Mouse (Mus musculus) embryo, embryonic 10 days (tissue): ENCODE data around the gene Acadl.

Experiments used
- DNase-seq: peaks from one replicate; pipeline ENCODE4 v3.0.0-alpha.2; 2015; ENCODE audit warnings: low spot score

Gene Acadl

DNA sequence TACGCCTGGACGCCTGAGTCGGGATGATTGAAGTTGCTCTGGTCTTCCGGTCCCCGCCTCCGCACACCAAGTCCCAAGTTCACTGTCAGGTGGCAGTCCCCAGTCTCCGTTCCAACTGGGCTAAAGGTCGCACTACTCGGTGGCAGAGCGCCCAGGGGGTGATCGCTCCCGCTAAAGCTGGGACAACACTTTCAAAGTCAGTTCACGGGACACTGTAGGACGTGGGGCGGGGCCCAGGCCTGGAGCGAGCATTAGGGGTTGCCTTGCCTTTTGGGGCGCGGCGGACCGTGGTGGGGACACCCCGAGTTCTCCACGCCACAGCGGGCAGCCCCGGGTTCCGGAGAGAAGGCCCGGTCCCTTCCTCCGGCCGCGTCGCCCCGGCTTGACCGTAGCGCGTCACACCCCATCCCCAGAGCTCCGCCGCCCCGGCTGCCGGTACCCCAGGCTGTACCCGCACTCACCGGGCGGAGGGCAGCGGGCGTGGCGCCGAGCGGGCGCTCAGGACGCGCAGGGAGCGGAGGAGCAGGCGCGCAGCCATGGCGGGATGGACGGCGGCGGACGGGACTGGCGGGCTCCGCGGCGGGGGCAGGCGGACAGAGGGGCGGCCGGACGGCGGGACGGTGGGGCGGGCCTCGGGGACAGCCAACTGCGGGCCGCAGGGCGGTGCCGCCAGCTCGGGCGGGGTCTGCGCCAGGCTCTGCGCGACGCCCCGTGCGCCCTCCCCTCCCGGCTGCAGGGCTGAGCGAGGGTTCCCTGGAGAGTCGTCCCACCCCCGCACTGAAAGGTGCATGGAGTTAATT lies at the start of gene Acadl:
Gene Acadl (minus strand): TSS at position 566 of the 800 bp plus-strand sequence.
- DNase-seq: peak; percentile 74

DNA sequence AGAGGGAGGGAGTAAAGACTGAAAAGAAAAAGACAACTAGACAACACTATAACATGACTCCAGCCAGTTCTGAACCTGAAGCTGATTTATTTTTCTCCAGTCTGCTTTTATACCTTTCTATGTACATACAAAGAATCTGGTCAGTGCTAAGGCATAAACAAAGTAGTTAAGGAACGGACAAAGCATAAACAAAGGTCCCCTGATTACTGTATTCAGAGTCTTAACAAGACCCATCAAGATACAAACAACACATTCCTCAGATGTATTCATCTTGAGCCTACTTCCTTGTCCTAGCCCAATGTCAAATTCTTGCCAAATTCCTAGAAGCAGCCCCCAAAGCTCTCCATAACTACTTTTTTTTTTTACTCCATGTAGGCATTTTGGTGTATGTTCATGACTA lies 49.2 kb upstream of the Acadl start:
- DNase-seq: no peak

DNA sequence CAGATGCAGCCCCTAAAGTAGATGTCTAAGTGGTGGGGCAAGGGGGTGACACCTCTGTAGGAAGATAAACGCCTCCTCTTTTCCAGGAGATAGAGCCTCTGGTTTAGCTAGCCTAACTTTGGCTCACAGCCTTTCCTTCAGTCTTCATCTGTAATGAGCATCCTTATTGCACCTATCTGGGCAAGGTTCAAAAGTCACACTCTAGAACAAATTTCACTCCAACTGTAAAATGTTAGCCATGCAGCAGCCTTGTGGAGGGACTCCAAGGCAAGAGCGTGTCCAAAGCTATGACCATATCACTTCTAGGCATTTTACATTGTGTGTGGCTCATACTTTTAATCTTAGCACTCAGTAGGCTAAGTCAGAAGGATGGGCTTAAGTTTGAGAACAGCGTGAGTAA lies 39.5 kb upstream of the Acadl start:
- DNase-seq: no peak

DNA sequence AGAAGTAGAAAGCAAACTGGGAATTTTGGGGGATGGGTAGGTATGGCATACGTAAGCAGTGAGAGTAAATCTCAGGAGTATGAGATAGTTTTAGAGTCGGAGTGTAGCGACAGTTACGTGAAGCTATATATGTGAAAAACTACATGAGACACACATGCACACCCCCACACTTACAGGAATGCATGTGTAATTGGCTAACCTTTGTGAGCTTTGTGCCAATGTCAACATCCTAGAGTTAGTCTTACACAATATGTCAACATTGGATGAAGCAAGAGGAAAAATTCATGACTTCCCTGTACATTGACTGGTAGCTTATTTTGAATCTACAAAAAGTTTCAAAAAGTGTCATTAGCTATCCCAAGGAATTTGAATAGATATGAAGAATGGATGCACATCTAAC lies 37.9 kb upstream of the Acadl start:
- no peak for DNase-seq

DNA sequence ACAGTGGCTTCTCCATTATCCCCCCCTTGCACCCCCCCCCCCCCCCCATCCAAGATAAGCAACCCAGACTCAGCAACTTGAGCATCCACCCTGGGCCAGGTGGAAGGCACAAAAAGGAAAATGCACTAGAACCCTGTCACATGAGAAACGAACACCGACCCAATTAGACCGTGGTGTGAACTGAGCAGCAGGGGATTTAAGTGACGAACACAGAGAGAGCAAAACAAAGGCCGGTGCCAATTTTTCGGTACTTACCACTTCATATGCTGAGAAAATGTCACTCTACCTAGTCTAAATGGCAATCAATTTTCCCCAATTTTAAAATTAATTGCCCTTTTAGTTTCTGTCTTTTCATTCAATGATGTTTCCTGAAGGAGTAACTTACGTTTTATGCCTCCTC lies 35.2 kb upstream of the Acadl start:
- DNase-seq: no peak

DNA sequence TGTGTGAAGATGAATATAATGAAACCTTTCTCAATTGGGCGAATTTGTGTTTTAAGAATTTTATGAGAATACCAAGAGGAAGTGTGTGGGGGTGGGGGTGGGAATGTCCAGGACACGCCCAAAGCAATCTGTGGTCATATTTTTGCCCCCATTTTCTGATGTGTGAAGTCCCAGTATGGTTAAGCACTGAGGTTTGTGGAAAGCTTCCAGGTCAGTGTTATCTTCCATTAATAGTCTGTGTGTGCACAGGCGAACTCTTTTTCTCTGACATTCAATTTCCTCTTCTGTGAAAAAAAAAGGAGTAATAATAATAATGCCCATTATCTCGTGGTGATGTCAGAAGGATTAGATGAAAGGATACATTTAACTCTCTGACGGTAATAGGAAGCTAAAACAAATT lies 33.5 kb upstream of the Acadl start:
- DNase-seq: no peak

DNA sequence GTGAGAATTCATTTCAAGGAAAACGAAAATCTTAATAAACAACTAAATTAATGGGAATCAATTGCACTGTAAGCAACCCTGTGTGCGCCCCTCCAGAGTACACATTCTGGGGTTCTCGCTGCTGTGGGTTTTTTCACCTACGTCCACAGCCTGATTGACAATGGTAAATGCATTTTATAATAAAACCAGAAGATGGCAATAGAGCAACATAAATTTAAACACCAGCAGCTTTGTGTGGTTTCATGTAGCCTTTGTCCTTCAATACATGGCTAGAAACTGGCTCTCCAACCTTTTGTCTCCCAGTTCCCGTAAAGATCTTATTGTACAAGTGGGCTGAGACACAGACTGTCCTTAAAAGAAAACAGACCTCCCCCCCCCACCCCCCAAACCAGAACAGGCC lies 33.0 kb upstream of the Acadl start:
- peak; percentile 21 for DNase-seq

DNA sequence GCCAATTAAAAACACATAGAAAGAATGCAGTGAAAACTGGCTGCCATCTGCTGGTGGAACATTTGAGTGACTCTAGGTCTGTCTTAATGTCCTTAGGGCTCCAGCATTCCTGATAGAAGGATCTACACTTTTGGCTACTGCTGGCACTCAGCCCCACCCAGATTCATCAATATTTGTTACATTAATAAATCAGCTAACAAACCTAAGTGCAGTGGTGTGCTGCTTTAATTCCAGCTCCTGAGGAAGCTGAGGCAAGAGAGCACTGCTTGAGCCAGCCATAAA lies 32.7 kb upstream of the Acadl start:
- peak; percentile 67 for DNase-seq

DNA sequence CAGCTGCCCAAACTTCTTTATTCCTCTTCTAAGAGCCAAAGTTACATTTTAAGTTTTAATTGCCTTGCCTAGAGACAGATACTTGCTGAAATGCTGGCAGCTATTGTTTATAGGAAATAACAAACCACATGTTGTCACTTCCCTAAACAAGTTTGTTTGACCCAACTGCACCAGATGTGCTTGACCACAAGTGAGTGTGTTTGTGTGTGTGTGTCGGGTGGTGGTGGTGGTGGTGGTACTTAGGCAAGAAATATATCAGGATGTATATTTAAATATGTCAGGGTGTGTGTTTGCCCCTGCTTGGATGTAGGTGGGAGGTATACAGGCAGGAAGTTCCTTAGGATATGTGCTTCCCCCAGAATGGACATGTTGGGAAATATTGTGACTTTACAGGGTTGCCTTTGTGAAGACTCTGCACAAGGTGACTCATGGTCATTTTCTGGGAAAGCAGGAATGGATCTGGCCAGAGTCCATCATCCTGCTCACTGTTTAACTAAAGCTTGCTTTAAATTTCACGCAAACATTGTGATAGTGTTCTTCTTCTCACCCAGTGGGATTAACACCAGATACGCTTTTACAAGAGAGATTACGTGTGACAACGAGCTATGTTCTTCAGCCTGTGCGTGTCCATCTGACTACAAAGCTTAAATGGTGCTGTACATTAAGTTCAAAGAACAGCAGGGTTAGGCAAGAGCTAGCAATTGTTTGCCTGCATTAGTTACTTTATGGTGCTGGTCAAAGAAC lies 32.2 kb upstream of the Acadl start:
- DNase-seq: no peak

DNA sequence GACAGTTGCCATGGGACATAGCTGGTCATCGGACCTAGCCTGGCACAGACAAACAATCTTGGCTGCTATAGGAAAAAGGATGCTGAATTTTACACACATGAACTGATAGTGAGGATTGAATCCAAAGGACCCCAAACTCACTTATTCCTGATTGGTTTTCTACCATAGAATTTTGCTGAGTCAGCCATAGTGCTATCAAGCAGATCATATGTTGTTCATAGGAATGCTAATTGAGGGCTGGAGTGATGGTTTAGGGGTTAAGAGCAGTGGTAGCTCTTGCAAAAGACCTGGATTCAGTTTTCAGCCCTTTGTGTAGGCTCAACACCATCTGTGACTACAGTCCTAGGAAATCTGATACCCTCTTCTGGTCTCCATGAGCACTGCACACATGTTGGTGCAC lies 24.1 kb upstream of the Acadl start:
- DNase-seq: no peak

DNA sequence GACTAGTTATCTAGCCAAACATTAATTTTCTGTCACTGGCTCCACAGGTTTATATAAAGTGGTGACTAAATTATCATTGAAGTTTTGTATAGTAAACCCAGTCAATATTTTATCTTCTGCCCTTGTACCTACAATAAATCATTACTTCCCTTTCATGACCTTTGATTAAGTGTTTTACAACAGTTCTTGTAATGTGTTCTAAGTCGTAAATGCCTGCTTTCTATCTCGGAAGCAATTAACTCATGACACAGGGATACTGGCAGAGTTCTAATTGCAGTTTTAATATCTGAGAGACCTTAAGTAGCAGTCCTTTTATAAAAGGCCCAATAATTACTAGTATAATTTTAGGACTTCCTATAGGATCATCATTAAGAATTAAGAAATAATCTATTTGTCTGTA lies 17.1 kb upstream of the Acadl start:
- DNase-seq: no peak

DNA sequence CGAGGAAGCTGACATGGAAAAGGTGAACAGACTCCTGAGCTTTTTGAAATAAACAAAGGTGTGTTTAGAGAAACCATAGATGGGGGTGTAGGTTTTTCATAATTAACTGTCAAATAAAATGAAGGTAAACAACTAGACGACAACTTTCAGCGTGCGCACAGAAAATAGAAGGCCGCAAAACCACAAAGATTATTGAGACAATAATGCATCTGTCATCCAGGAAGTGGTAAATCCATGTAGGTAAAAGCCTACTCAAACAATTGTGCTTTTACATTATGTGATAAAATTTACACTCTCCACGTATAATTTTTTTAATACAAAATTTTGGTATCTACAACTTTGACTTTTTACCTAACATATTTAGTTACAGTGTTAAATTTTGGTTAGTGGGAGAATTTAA lies 11.7 kb upstream of the Acadl start:
- DNase-seq: no peak

DNA sequence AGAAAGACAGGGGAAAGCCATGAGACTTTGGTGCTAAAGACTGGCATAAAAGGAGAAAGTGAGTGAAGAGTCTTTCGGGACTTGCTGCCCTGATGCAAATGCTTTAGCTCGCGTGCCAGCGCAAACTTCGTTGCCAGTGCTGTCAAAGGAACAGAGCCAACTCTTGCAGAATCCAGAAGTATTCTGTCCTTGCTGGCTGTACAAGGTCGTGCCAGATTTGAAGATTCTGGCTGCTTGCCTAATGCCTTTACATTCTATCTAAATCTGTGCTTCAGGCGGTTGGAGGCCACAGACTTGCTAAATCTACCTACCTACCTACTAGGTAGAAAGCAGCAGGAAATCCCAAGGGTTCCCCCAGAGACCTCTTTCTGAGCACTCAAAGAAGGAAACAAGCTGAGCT lies 8.5 kb upstream of the Acadl start:
- no peak for DNase-seq

DNA sequence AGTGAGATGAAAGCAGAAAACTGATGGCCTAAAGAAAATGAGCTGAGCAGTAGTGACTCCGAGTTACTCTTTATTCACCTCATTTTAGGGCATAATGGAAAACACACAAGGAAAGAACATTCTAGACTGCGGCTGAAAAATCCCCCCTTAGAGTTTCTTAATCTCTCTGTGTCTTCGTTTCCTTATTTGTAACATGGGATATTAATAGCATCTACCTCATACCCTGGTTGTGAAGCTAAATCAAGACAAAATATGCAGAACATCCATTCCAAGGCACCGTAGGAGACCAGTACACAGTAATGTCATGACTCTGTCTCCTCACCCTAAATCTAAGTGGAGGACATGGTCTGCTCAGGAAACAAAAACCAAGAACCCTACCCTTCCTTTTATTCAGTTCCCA lies 2.6 kb upstream of the Acadl start:
- DNase-seq: no peak

DNA sequence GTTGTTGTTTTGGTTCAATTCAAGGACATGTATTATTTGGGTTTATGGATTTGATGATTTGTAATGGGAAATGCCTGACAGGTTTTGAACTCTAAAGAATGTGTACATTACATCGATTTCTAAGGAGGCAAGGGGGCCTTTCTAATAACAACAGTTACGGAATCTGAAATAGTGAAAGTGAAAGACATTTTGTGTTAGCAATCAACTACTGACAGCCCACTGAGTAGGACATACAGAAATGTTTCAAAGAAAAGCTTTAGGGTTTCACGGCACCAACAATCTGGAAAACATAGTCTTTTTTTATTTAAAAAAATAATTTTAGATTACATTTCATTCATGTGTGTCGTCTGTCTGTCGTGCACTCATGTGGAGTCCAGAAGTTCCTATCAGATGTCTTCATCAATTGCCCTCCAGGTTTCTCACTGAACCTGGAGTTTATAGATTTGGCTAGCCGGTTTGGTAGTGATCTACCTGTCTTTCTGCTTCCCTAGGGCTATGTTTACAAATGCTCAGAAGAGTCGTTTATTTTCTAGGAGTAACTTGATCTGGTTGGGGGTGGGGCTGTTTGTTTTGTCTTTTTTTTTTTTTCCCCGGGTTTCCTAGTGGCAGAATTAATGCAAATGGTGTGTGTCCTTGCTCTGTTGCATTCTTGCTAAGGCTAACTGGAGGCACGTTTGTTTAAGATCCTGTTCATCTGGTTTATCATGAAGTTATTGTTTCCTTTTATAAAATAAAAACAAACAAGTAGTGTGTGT lies 841 bp upstream of the Acadl start:
- no peak for DNase-seq

DNA sequence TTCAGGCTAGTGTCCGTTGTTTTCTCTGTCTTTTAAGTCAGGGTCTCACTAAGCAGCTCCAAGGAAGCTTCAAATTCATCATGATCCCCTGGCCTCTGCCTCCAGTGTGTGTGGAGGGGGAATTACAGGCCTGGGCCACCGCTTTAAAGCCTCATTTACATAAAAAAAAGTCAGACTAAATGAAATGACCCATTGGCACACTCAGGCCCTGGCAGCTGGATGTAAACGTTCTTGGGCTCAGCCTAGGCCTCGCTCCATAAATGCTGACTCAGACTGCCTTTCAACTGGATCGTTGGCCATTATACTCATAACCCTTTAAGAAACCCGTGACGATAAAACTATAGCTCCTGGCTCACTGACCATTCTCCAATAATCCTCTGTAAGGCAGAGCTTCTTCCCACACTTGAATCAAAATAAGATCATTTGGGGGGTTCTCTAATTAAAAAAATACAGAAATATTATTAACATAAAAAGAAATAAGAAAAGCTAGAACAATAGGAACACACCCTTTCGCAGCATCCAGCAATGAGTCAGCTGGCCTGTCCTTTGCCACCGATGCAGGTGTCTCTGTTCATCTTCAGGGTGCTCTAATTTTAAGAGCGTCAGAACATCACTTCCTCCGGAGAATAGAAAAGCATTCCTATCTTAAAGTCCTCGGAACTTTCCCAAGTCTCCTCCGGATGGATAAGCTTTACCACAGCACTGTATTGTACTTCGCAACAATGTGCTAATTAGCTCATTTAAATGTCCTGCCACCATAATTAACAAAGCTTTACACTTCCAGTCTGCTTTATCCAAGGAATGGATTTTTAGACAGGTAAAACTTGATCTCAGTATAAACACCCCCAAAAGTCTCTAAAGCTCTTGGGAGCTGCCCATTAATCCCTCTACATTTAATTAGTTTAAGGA lies 1.1 kb downstream of the Acadl start:
- peak; percentile 11 for DNase-seq

DNA sequence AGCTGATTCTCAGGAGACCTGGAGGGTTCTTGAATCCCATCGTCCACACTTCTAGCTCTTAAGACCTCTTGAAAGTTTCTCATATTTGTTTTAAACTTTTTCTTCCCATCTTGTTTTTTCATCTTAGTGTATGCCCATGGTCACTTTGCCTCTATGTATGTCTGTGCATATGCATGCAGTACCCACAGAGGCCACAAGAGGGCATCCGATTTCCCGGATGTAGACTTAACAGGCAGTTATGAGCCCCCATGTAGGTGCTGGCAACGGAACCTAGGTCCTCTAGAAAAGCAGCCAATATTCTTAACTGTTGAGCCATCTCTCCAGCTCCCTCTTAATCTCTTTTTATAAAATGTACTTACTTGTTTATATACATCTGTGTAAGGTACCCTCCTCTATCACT lies 15.6 kb downstream of the Acadl start:
- no peak for DNase-seq

DNA sequence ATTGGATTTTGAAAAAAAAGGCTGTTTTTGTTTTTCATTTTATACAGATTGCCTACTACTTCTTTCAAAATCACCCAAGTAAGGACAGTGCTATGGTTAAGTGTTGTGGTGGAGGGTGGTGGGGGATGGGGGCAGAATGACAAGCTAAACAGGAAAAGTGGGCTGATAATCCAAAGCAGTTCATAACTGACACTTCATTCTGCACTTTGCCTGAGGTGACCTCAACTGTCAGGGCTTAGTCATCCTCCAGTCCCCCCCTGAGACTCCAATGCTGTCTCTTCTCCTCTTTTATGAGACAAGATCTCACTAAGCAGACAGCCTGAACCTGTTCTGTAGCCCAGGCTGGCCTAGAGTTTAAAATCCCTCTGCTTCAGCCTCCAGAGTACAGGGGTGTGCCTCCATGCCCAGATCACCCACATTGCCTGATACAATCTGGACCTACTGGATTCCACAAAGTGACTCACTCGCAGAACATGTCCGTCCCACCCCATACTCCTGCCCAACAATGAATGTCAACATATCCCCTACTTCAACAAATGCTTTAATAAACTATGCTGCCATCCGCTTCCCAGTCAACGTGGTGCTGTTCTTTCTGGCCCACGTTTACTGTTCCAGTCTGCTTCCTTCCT lies 17.3 kb downstream of the Acadl start:
- no peak for DNase-seq

DNA sequence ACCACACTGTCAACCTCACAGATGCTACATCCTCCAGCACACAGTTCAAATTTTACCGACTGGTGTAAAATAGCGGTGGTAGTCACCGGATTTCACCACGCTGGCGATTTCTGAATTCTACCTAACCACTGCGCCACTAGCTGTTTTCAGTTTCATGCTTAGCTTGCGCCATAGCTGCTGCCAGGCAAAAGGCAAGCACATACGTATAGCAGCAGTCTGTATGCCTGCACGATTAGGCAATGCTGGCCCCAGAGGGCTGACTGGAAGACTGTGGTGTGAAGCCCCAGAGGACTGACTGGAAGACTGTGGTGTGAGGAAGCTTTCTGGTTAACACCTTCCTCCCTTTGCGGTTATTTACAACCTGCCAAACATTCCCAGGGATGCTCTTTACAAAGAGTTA lies 21.1 kb downstream of the Acadl start:
- no peak for DNase-seq

DNA sequence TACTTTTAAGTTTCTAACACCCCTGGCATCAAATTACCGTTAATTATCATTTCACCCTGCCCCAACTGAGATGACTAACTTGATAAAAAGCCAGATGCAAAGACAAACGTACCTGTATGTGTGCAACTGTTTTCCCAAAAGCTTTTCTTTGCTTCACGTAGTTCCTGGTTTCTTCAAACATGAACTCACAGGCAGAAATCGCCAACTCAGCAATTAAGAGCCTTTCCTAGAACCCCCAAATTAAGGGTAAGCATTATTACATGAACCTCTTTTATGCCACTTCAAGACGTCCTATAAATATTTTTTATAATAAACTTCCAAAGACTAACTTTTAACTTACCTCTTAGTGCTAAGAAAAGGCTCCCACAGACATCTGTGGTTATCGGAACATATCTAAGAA lies 21.6 kb downstream of the Acadl start:
- DNase-seq: no peak

DNA sequence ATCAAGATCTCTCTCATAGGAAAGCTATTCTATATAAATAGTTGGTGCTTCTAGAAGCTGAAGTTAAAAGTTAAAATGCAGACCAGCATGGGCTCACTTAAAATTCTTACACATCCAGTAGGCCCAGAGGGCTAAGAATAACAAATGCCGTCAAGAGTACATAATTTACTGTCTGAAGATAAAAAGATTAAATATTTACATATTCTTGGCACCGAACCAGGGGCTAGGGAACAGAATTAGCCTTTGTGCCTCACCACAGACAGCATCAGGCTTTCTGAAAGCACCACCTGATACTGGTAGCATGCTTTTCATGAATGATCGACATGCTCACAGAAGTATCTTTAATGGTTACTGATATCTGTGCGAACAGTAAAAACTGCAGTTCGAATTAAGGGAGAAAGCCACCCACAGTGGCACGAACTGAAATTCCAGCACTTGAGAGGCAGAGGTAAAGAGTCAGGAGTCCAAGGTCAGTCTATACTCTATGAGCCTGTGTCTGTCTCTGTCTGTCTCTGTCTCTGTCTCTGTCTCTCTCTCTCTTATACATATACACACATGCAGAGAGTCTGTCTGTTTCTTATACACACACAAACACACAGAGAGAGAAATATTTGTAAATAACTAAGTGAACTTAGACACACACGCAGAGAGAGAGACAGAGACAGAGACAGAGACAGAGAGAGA lies 23.2 kb downstream of the Acadl start:
- no peak for DNase-seq
